Mouse (Mus musculus): ENCODE measurements around the gene Eipr1. TPM values are rescaled to one million over a fixed set of nuclear protein-coding genes. Genes with fewer than 3 reads are reported as not detected.
A peak's percentile ranks its signal among the peaks of the same experiment; 100 is the strongest.

Gene Eipr1
- polyA plus RNA-seq, 1 experiment from 2014 or later, result 22.4 TPM

- TF ChIP-seq CTCF (IDR thresholded peaks at IDR 0.05; ENCODE audit: low read depth), result no peak
- no peak for TF ChIP-seq EP300 (optimal IDR thresholded peaks at IDR 0.05)
- no peak for ATAC-seq (ENCODE audit: low FRiP score, low TSS enrichment)
- Histone ChIP-seq H3K4me3 (ENCODE audit: low read depth, low read length) (no peak overlapping the region), H3K27me3 (ENCODE audit: control insufficient read depth, insufficient read depth, low read length) (no peaks in the 10 kb centered on the region), H3K9ac (ENCODE audit: low read length) (no peak overlapping the region), H3K36me3 (ENCODE audit: control insufficient read depth, insufficient read depth, low read length) (no peaks in the 10 kb centered on the region), H3K9me3 (ENCODE audit: control insufficient read depth, low read length) (no peaks in the 10 kb centered on the region), H3K4me1 (replicated peaks; ENCODE audit: control insufficient read depth, insufficient read depth) (no peaks in the 10 kb centered on the region), H3K27ac (replicated peaks) (no peak overlapping the region), H3K4me2 (replicated peaks; ENCODE audit: low read depth) (no peak overlapping the region)
- no peak for DNase-seq (ENCODE audit: low spot score)
Observed at GRCm38 (mm10) chr12:28880471-28880870, 128.9 kb downstream of the Eipr1 start.

DNA sequence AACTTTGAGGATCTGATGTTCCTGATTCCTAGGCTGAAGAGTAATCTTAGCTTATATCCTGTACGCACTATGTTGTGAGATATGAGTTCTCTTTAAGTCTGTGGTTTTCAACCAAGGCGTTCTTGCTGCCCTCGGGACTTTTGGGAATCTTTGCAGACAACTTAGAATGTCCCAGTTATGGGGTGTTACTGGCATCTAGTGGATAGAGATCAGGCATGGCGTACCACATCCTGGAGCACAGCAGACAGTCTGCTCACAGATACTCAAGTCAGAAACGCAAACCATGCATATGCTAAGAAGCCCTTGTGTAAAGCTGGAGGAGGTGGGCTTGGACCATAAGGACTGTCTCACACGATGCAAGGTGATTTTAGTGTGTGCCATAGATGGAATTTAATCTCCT, 136.1 kb downstream of the Eipr1 start:
- Histone ChIP-seq H3K9ac (ENCODE audit: low read length) (no peak overlapping the region), H3K36me3 (ENCODE audit: control insufficient read depth, insufficient read depth, low read length) (no peaks in the 10 kb centered on the region), H3K9me3 (ENCODE audit: control insufficient read depth, low read length) (no peaks in the 10 kb centered on the region), H3K4me3 (ENCODE audit: low read depth, low read length) (no peak overlapping the region), H3K4me1 (replicated peaks; ENCODE audit: control insufficient read depth, insufficient read depth) (no peaks in the 10 kb centered on the region), H3K27me3 (ENCODE audit: control insufficient read depth, insufficient read depth, low read length) (no peaks in the 10 kb centered on the region), H3K27ac (replicated peaks) (no peak overlapping the region), H3K4me2 (replicated peaks; ENCODE audit: low read depth) (no peak overlapping the region)
- DNase-seq (ENCODE audit: low spot score) (no peak), ATAC-seq (ENCODE audit: low FRiP score, low TSS enrichment) (no peak)
- 77% methylated on average over 6 of the region's 6 CpGs for WGBS
- TF ChIP-seq CTCF (IDR thresholded peaks at IDR 0.05; ENCODE audit: low read depth), result peak; percentile 35; the same call in 1 of the 2 replicates
- no peak for TF ChIP-seq EP300 (optimal IDR thresholded peaks at IDR 0.05)

DNA sequence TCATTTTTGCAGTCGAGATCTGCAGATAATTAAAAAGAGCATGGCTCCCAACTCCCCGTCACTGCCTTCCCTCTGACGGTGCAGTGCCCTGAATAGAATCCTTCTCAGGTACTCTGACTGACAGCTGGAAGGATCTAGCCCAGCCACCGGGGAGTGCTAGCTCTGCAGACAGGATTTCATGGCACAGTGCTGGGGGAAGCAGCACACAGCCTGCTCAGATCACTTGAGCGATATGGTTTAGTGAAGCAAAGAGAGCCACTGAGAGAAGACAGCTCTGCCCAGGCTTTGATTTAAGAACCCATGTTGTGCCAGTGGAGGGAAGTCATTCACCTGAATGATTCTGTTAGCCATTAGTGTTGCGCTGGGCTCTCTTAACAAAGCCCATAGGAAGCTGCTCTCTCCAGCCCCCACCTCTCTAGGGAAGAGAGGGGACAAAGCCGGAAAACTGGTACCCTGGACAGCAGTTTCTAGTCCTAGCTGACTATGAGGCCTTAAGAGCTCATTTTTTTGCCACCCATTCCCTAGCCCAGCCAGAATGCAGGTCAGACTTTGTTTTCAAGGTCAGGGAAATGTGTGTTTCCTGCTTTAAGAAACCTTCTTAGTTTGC, 137.6 kb downstream of the Eipr1 start:
- H3K27me3 ChIP-seq (ENCODE audit: control insufficient read depth, insufficient read depth, low read length), result no peaks in the 10 kb centered on the region
- H3K4me3 ChIP-seq (ENCODE audit: low read depth, low read length), result no peak overlapping the region
- H3K9me3 ChIP-seq (ENCODE audit: control insufficient read depth, low read length), result no peaks in the 10 kb centered on the region
- no peaks in the 10 kb centered on the region for H3K36me3 ChIP-seq (ENCODE audit: control insufficient read depth, insufficient read depth, low read length)
- H3K9ac ChIP-seq (ENCODE audit: low read length), result no peak overlapping the region
- no peak overlapping the region for H3K27ac ChIP-seq (replicated peaks)
- no peak overlapping the region for H3K4me2 ChIP-seq (replicated peaks; ENCODE audit: low read depth)
- no peak for ATAC-seq (ENCODE audit: low FRiP score, low TSS enrichment)
- H3K4me1 ChIP-seq (replicated peaks; ENCODE audit: control insufficient read depth, insufficient read depth), result no peaks in the 10 kb centered on the region
- TF ChIP-seq CTCF (IDR thresholded peaks at IDR 0.05; ENCODE audit: low read depth) (no peak), EP300 (optimal IDR thresholded peaks at IDR 0.05) (no peak)
- no peak for DNase-seq (ENCODE audit: low spot score)
- 46% methylated on average over 7 of the region's 7 CpGs for WGBS

DNA sequence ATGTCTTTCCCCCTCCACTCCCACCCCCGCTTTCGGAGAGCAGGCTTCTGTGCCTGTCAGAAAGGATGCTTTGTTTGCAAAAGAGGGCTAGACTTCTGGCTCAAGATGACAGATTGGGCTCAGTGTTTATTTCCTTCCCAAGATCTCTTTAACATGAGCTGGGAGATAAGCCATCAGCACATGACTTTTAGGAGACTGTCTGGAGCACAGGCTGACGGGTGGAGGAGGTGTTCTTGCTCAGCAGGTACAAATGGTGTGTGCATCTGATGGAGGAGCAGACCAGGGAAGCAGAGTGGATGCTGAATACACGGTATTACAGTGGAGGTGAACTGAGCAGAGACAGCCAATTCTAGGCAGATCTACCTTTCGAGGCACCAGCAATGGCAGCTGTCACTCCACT, 139.9 kb downstream of the Eipr1 start:
- no peaks in the 10 kb centered on the region for H3K4me1 ChIP-seq (replicated peaks; ENCODE audit: control insufficient read depth, insufficient read depth)
- no peak for DNase-seq (ENCODE audit: low spot score)
- no peaks in the 10 kb centered on the region for H3K27me3 ChIP-seq (ENCODE audit: control insufficient read depth, insufficient read depth, low read length)
- no peaks in the 10 kb centered on the region for H3K36me3 ChIP-seq (ENCODE audit: control insufficient read depth, insufficient read depth, low read length)
- no peak overlapping the region for H3K4me2 ChIP-seq (replicated peaks; ENCODE audit: low read depth)
- ATAC-seq (ENCODE audit: low FRiP score, low TSS enrichment), result no peak
- TF ChIP-seq EP300 (optimal IDR thresholded peaks at IDR 0.05) (no peak), CTCF (IDR thresholded peaks at IDR 0.05; ENCODE audit: low read depth) (no peak)
- WGBS, result 13% methylated on average over 5 of the region's 5 CpGs
- H3K27ac ChIP-seq (replicated peaks), result no peak overlapping the region
- no peak overlapping the region for H3K4me3 ChIP-seq (ENCODE audit: low read depth, low read length)
- no peak overlapping the region for H3K9ac ChIP-seq (ENCODE audit: low read length)
- H3K9me3 ChIP-seq (ENCODE audit: control insufficient read depth, low read length), result no peaks in the 10 kb centered on the region

DNA sequence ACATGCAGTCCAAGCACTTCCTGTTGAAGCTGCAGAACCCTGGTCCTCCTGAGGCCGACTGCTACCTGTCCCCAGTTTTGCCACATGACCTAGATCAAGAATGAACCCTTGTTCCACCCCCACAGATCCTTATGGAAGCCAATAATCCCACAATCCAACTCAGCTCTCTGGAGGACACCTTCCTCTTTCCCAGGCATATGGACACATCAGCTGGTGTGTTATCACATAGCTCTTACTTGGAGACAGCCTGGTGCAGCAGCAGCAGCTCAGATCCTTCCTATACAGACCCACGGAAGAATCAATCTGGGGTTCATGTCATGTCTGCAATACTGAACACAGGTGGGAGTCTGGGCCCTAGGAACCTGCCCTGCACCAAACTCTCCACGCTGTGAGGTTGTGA, 145.0 kb downstream of the Eipr1 start:
- Histone ChIP-seq H3K4me3 (ENCODE audit: low read depth, low read length) (no peak overlapping the region), H3K36me3 (ENCODE audit: control insufficient read depth, insufficient read depth, low read length) (no peaks in the 10 kb centered on the region)
- TF ChIP-seq EP300 (optimal IDR thresholded peaks at IDR 0.05) (no peak), CTCF (IDR thresholded peaks at IDR 0.05; ENCODE audit: low read depth) (no peak)

GRCm38 (mm10) chr12:28898307-28898706, 146.7 kb downstream of the Eipr1 start:
- Histone ChIP-seq H3K36me3 (ENCODE audit: control insufficient read depth, insufficient read depth, low read length) (no peaks in the 10 kb centered on the region), H3K9me3 (ENCODE audit: control insufficient read depth, low read length) (no peaks in the 10 kb centered on the region), H3K27ac (replicated peaks) (no peak overlapping the region), H3K4me1 (replicated peaks; ENCODE audit: control insufficient read depth, insufficient read depth) (no peaks in the 10 kb centered on the region), H3K4me3 (ENCODE audit: low read depth, low read length) (no peak overlapping the region), H3K27me3 (ENCODE audit: control insufficient read depth, insufficient read depth, low read length) (no peaks in the 10 kb centered on the region), H3K4me2 (replicated peaks; ENCODE audit: low read depth) (no peak overlapping the region), H3K9ac (ENCODE audit: low read length) (no peak overlapping the region)
- DNase-seq (ENCODE audit: low spot score) (no peak), ATAC-seq (ENCODE audit: low FRiP score, low TSS enrichment) (no peak)
- 90% methylated on average over 6 of the region's 6 CpGs for WGBS
- TF ChIP-seq EP300 (optimal IDR thresholded peaks at IDR 0.05) (no peak), CTCF (IDR thresholded peaks at IDR 0.05; ENCODE audit: low read depth) (no peak)

More for the DNA sequence above, 145.0 kb downstream of the Eipr1 start:
- no peak for DNase-seq (ENCODE audit: low spot score)
- no peak overlapping the region for H3K9ac ChIP-seq (ENCODE audit: low read length)
- no peaks in the 10 kb centered on the region for H3K4me1 ChIP-seq (replicated peaks; ENCODE audit: control insufficient read depth, insufficient read depth)
- no peak overlapping the region for H3K4me2 ChIP-seq (replicated peaks; ENCODE audit: low read depth)
- no peaks in the 10 kb centered on the region for H3K9me3 ChIP-seq (ENCODE audit: control insufficient read depth, low read length)
- no peak overlapping the region for H3K27ac ChIP-seq (replicated peaks)
- 81% methylated on average over 3 of the region's 3 CpGs for WGBS
- no peak for ATAC-seq (ENCODE audit: low FRiP score, low TSS enrichment)
- H3K27me3 ChIP-seq (ENCODE audit: control insufficient read depth, insufficient read depth, low read length), result no peaks in the 10 kb centered on the region
